Mouse (Mus musculus) gastrocnemius, adult 8-10 months (tissue): ENCODE measurements around the gene Klhl41. TPM values are rescaled to one million over a fixed set of nuclear protein-coding genes. Genes with fewer than 3 reads are reported as not detected.
"Not testable (repeated sequence)": the region's sequence is repeated elsewhere in the genome, so short reads cannot be mapped to it uniquely, and the experiment has no call there.

ENCODE experiments used
- DNase-seq, 2 experiments: peaks; one replicate each; pipeline ENCODE4 v3.0.0; 2022; ENCODE audit warnings: low spot score in 2 of 2
- total RNA-seq, 4 experiments: library from RNA; stranded (reverse); gene quantifications; 2 replicates each; pipeline ENCODE4 v1.2.4; 2022

Klhl41 gene
- total RNA-seq: 100 to 1,000 TPM; 595 to 639 (median 634) TPM

- peak; percentile 26 to 28 for DNase-seq
Measured at GRCm38 (mm10) chr2:69669853-69670252, at the start of gene Klhl41. Gene Klhl41 (plus strand): TSS chr2:69670120.

- DNase-seq: no peak
Measured at GRCm38 (mm10) chr2:69629215-69629614, 40.7 kb upstream of the Klhl41 start.

- DNase-seq: no peak
Measured at GRCm38 (mm10) chr2:69629914-69630313, 40.0 kb upstream of the Klhl41 start.

- DNase-seq: no peak
Measured at GRCm38 (mm10) chr2:69630792-69631191, 39.1 kb upstream of the Klhl41 start.

GRCm38 (mm10) chr2:69631449-69631848, 38.5 kb upstream of the Klhl41 start:
- no peak for DNase-seq

GRCm38 (mm10) chr2:69635064-69635701, 34.7 kb upstream of the Klhl41 start:
- DNase-seq: no peak

GRCm38 (mm10) chr2:69635807-69636206, 34.1 kb upstream of the Klhl41 start:
- peak; percentile 6 to 32 for DNase-seq

GRCm38 (mm10) chr2:69637989-69638388, 31.9 kb upstream of the Klhl41 start:
- DNase-seq: not testable (repeated sequence)

GRCm38 (mm10) chr2:69640100-69640499, 29.8 kb upstream of the Klhl41 start:
- no peak for DNase-seq

GRCm38 (mm10) chr2:69644968-69645617, 24.8 kb upstream of the Klhl41 start:
- DNase-seq: no peak

- DNase-seq: peak; percentile 80 to 86
Measured at GRCm38 (mm10) chr2:69646726-69647490, 23.0 kb upstream of the Klhl41 start, which contains the start of gene Bbs5. Gene Bbs5 (plus strand): TSS chr2:69647171.

GRCm38 (mm10) chr2:69649716-69650115, 20.2 kb upstream of the Klhl41 start:
- no peak for DNase-seq

GRCm38 (mm10) chr2:69659326-69659725, 10.6 kb upstream of the Klhl41 start:
- no peak for DNase-seq

- DNase-seq: no peak
Measured at GRCm38 (mm10) chr2:69663827-69664476, 6.0 kb upstream of the Klhl41 start.

GRCm38 (mm10) chr2:69667656-69668055, 2.3 kb upstream of the Klhl41 start:
- DNase-seq: no peak

- no peak for DNase-seq
Measured at GRCm38 (mm10) chr2:69668414-69668813, 1.5 kb upstream of the Klhl41 start.

- DNase-seq: peak; percentile 20 to 46
Measured at GRCm38 (mm10) chr2:69673723-69674122, 3.8 kb downstream of the Klhl41 start.

- no peak for DNase-seq
Measured at GRCm38 (mm10) chr2:69675266-69675665, 5.3 kb downstream of the Klhl41 start.

- no peak for DNase-seq
Measured at GRCm38 (mm10) chr2:69676713-69677112, 6.8 kb downstream of the Klhl41 start.

- not testable (repeated sequence) for DNase-seq
Measured at GRCm38 (mm10) chr2:69677215-69677614, 7.3 kb downstream of the Klhl41 start.

- no peak for DNase-seq
Measured at GRCm38 (mm10) chr2:69679990-69680389, 10.1 kb downstream of the Klhl41 start.

GRCm38 (mm10) chr2:69681931-69682330, 12.0 kb downstream of the Klhl41 start:
- no peak for DNase-seq
